Mouse (Mus musculus) MEL (cell line): Measurements from ENCODE around the gene Gm45213.

ENCODE experiments used
- ETS1 ChIP-seq: IDR thresholded peaks from 2 replicates; pipeline ENCODE4 v1.6.1; 2012; ENCODE audit warnings: low read depth, mild to moderate bottlenecking, inconsistent platforms, low read length, improper control_type of control experiment, moderate library complexity
- HCFC1 ChIP-seq: IDR thresholded peaks from 2 replicates; pipeline ENCODE4 v1.6.1; 2012; ENCODE audit warnings: low read depth, mild to moderate bottlenecking, inconsistent platforms, low read length, improper control_type of control experiment, moderate library complexity
- NELFE ChIP-seq: IDR thresholded peaks from 2 replicates; pipeline ENCODE4 v1.6.1; 2011; ENCODE audit warnings: low read depth, low read length, improper control_type of control experiment
- NRF1 ChIP-seq: IDR thresholded peaks from 2 replicates; pipeline ENCODE4 v1.6.1; 2014; ENCODE audit warnings: low read depth, mild to moderate bottlenecking, inconsistent platforms, low read length, improper control_type of control experiment, moderate library complexity; ENCODE audit not compliant: poor library complexity, insufficient read depth, severe bottlenecking
- POLR2A ChIP-seq, 2 experiments: IDR thresholded peaks; 2 replicates each; pipeline ENCODE4 v1.6.1; 2011 to 2012; ENCODE audit warnings: low read length in 2 of 2, mild to moderate bottlenecking in 2 of 2, control low read depth in 1 of 2, improper control_type of control experiment in 1 of 2, low read depth in 1 of 2, moderate library complexity in 1 of 2; ENCODE audit not compliant: control insufficient read depth in 1 of 2, insufficient read depth in 1 of 2, poor library complexity in 1 of 2
- RCOR1 ChIP-seq: IDR thresholded peaks from 2 replicates; pipeline ENCODE4 v1.6.1; 2012; ENCODE audit warnings: low read depth, mild to moderate bottlenecking, inconsistent platforms, low read length, improper control_type of control experiment
- TBP ChIP-seq: IDR thresholded peaks from 2 replicates; pipeline ENCODE4 v1.8.0; 2011; ENCODE audit warnings: low read depth, low read length, improper control_type of control experiment

- no peak for TF ChIP-seq POLR2A (IDR thresholded peaks at IDR 0.05; ENCODE audit: control insufficient read depth in 1 of 2, insufficient read depth in 1 of 2, low read depth in 1 of 2, low read length in 2 of 2, poor library complexity in 1 of 2)
- TF ChIP-seq NELFE: no peak
- TF ChIP-seq RCOR1: no peak
- no peak for TF ChIP-seq ETS1
- TF ChIP-seq TBP: no peak
- no peak for TF ChIP-seq NRF1
- TF ChIP-seq HCFC1: no peak
These were observed 3.2 kb upstream of the Gm45213 start for GRCm38 (mm10) chr7:66040026-66040814.
